Mouse (Mus musculus): Measurements from ENCODE around the gene S100a10. TPM values are rescaled to one million over a fixed set of nuclear protein-coding genes. Genes with fewer than 3 reads are reported as not detected.

Gene S100a10
- 430 TPM in 2 replicates for polyA plus RNA-seq (2014; fragmentation: Nextera tagmentation; extraction: Ambion mirVana)

- ATAC-seq (ENCODE audit: insufficient number of reproducible peaks, insufficient read depth, low FRiP score, low read depth) = peak; percentile 90
- Histone ChIP-seq H3K27ac (ENCODE audit: low read length) (peak within 1 kb of the TSS; percentile 83), H3K27me3 (ENCODE audit: control insufficient read depth, insufficient read depth, low read length) (no peaks in the 10 kb centered on the region), H3K9ac (replicated peaks; ENCODE audit: low read depth, low read length) (peak within 1 kb of the TSS; percentile 58), H3K9me3 (ENCODE audit: control insufficient read depth, low read depth, low read length) (no peaks in the 10 kb centered on the region), H3K4me2 (replicated peaks; ENCODE audit: low read depth, low read length) (peak within 1 kb of the TSS; percentile 78), H3K4me3 (ENCODE audit: low read depth, low read length) (peak within 1 kb of the TSS; percentile 58), H3K4me1 (ENCODE audit: control insufficient read depth, insufficient read depth, low read length) (peaks cover 14% of the 10 kb centered on the region), H3K36me3 (ENCODE audit: control insufficient read depth, insufficient read depth, low read length) (no peaks in the 10 kb centered on the region)
- 2% methylated on average over 39 of the region's 39 CpGs for WGBS
Measured at GRCm38 (mm10) chr3:93554981-93555877, at the start of gene S100a10. Gene S100a10 (plus strand): TSS chr3:93555080.

GRCm38 (mm10) chr3:93505960-93506863, 48.7 kb upstream of the S100a10 start:
- Histone ChIP-seq H3K27me3 (ENCODE audit: control insufficient read depth, insufficient read depth, low read length) (no peaks in the 10 kb centered on the region), H3K4me1 (ENCODE audit: control insufficient read depth, insufficient read depth, low read length) (no peaks in the 10 kb centered on the region), H3K9me3 (ENCODE audit: control insufficient read depth, low read depth, low read length) (no peaks in the 10 kb centered on the region), H3K9ac (replicated peaks; ENCODE audit: low read depth, low read length) (no peak overlapping the region), H3K27ac (ENCODE audit: low read length) (peak overlapping the region; percentile 82), H3K4me2 (replicated peaks; ENCODE audit: low read depth, low read length) (peak overlapping the region; percentile 18; the same call in 1 of the 2 replicates), H3K4me3 (ENCODE audit: low read depth, low read length) (no peak overlapping the region), H3K36me3 (ENCODE audit: control insufficient read depth, insufficient read depth, low read length) (no peaks in the 10 kb centered on the region)
- WGBS = 29% methylated on average over 30 of the region's 30 CpGs
- peak; percentile 93 for ATAC-seq (ENCODE audit: insufficient number of reproducible peaks, insufficient read depth, low FRiP score, low read depth)

- Histone ChIP-seq H3K27me3 (ENCODE audit: control insufficient read depth, insufficient read depth, low read length) (no peaks in the 10 kb centered on the region), H3K9ac (replicated peaks; ENCODE audit: low read depth, low read length) (no peak overlapping the region), H3K36me3 (ENCODE audit: control insufficient read depth, insufficient read depth, low read length) (no peaks in the 10 kb centered on the region), H3K27ac (ENCODE audit: low read length) (peak overlapping the region; percentile 82), H3K9me3 (ENCODE audit: control insufficient read depth, low read depth, low read length) (no peaks in the 10 kb centered on the region), H3K4me1 (ENCODE audit: control insufficient read depth, insufficient read depth, low read length) (no peaks in the 10 kb centered on the region), H3K4me2 (replicated peaks; ENCODE audit: low read depth, low read length) (peak overlapping the region; percentile 18; the same call in 1 of the 2 replicates), H3K4me3 (ENCODE audit: low read depth, low read length) (no peak overlapping the region)
- 55% methylated on average over 5 of the region's 5 CpGs for WGBS
- 0 out of 2 replicates have a peak, but pooled peaks have one; percentile 28 for ATAC-seq (ENCODE audit: insufficient number of reproducible peaks, insufficient read depth, low FRiP score, low read depth)
Measured at GRCm38 (mm10) chr3:93506881-93507325, 48.0 kb upstream of the S100a10 start.

GRCm38 (mm10) chr3:93509301-93509700, 45.6 kb upstream of the S100a10 start:
- H3K4me3 ChIP-seq (ENCODE audit: low read depth, low read length) = no peak overlapping the region
- H3K4me2 ChIP-seq (replicated peaks; ENCODE audit: low read depth, low read length) = no peak overlapping the region
- H3K4me1 ChIP-seq (ENCODE audit: control insufficient read depth, insufficient read depth, low read length) = no peaks in the 10 kb centered on the region
- no peak overlapping the region for H3K27ac ChIP-seq (ENCODE audit: low read length)
- 37% methylated on average over 1 of the region's 1 CpGs for WGBS
- H3K9ac ChIP-seq (replicated peaks; ENCODE audit: low read depth, low read length) = no peak overlapping the region
- no peaks in the 10 kb centered on the region for H3K27me3 ChIP-seq (ENCODE audit: control insufficient read depth, insufficient read depth, low read length)
- H3K36me3 ChIP-seq (ENCODE audit: control insufficient read depth, insufficient read depth, low read length) = no peaks in the 10 kb centered on the region
- ATAC-seq (ENCODE audit: insufficient number of reproducible peaks, insufficient read depth, low FRiP score, low read depth) = no peak
- H3K9me3 ChIP-seq (ENCODE audit: control insufficient read depth, low read depth, low read length) = no peaks in the 10 kb centered on the region

GRCm38 (mm10) chr3:93511036-93511435, 43.8 kb upstream of the S100a10 start:
- H3K9ac ChIP-seq (replicated peaks; ENCODE audit: low read depth, low read length) = no peak overlapping the region
- no peaks in the 10 kb centered on the region for H3K9me3 ChIP-seq (ENCODE audit: control insufficient read depth, low read depth, low read length)
- ATAC-seq (ENCODE audit: insufficient number of reproducible peaks, insufficient read depth, low FRiP score, low read depth) = no peak
- H3K4me3 ChIP-seq (ENCODE audit: low read depth, low read length) = no peak overlapping the region
- H3K27me3 ChIP-seq (ENCODE audit: control insufficient read depth, insufficient read depth, low read length) = no peaks in the 10 kb centered on the region
- WGBS = 83% methylated on average over 1 of the region's 1 CpGs
- H3K27ac ChIP-seq (ENCODE audit: low read length) = no peak overlapping the region
- no peak overlapping the region for H3K4me2 ChIP-seq (replicated peaks; ENCODE audit: low read depth, low read length)
- no peaks in the 10 kb centered on the region for H3K36me3 ChIP-seq (ENCODE audit: control insufficient read depth, insufficient read depth, low read length)
- no peaks in the 10 kb centered on the region for H3K4me1 ChIP-seq (ENCODE audit: control insufficient read depth, insufficient read depth, low read length)

GRCm38 (mm10) chr3:93511801-93512200, 43.1 kb upstream of the S100a10 start:
- Histone ChIP-seq H3K4me1 (ENCODE audit: control insufficient read depth, insufficient read depth, low read length) (no peaks in the 10 kb centered on the region), H3K36me3 (ENCODE audit: control insufficient read depth, insufficient read depth, low read length) (no peaks in the 10 kb centered on the region), H3K4me2 (replicated peaks; ENCODE audit: low read depth, low read length) (no peak overlapping the region), H3K9me3 (ENCODE audit: control insufficient read depth, low read depth, low read length) (no peaks in the 10 kb centered on the region), H3K9ac (replicated peaks; ENCODE audit: low read depth, low read length) (no peak overlapping the region), H3K27me3 (ENCODE audit: control insufficient read depth, insufficient read depth, low read length) (no peaks in the 10 kb centered on the region), H3K27ac (ENCODE audit: low read length) (no peak overlapping the region), H3K4me3 (ENCODE audit: low read depth, low read length) (no peak overlapping the region)
- ATAC-seq (ENCODE audit: insufficient number of reproducible peaks, insufficient read depth, low FRiP score, low read depth) = no peak
- WGBS = 87% methylated on average over 1 of the region's 1 CpGs

- Histone ChIP-seq H3K4me1 (ENCODE audit: control insufficient read depth, insufficient read depth, low read length) (no peaks in the 10 kb centered on the region), H3K9me3 (ENCODE audit: control insufficient read depth, low read depth, low read length) (no peaks in the 10 kb centered on the region), H3K27me3 (ENCODE audit: control insufficient read depth, insufficient read depth, low read length) (no peaks in the 10 kb centered on the region), H3K9ac (replicated peaks; ENCODE audit: low read depth, low read length) (no peak overlapping the region), H3K36me3 (ENCODE audit: control insufficient read depth, insufficient read depth, low read length) (no peaks in the 10 kb centered on the region), H3K4me3 (ENCODE audit: low read depth, low read length) (no peak overlapping the region), H3K4me2 (replicated peaks; ENCODE audit: low read depth, low read length) (no peak overlapping the region), H3K27ac (ENCODE audit: low read length) (no peak overlapping the region)
- 81% methylated on average over 7 of the region's 7 CpGs for WGBS
- no peak for ATAC-seq (ENCODE audit: insufficient number of reproducible peaks, insufficient read depth, low FRiP score, low read depth)
Measured at GRCm38 (mm10) chr3:93512386-93513101, 42.3 kb upstream of the S100a10 start.

- ATAC-seq (ENCODE audit: insufficient number of reproducible peaks, insufficient read depth, low FRiP score, low read depth) = no peak
- 92% methylated on average over 3 of the region's 3 CpGs for WGBS
- Histone ChIP-seq H3K27ac (ENCODE audit: low read length) (no peak overlapping the region), H3K4me3 (ENCODE audit: low read depth, low read length) (no peak overlapping the region), H3K27me3 (ENCODE audit: control insufficient read depth, insufficient read depth, low read length) (no peaks in the 10 kb centered on the region), H3K9ac (replicated peaks; ENCODE audit: low read depth, low read length) (no peak overlapping the region), H3K4me1 (ENCODE audit: control insufficient read depth, insufficient read depth, low read length) (no peaks in the 10 kb centered on the region), H3K4me2 (replicated peaks; ENCODE audit: low read depth, low read length) (no peak overlapping the region), H3K36me3 (ENCODE audit: control insufficient read depth, insufficient read depth, low read length) (no peaks in the 10 kb centered on the region), H3K9me3 (ENCODE audit: control insufficient read depth, low read depth, low read length) (no peaks in the 10 kb centered on the region)
Measured at GRCm38 (mm10) chr3:93514628-93515027, 40.3 kb upstream of the S100a10 start.

Measured in stomach, embryonic 14.5 days (tissue).